Mouse (Mus musculus) cortical plate, adult 2 months (tissue): ENCODE measurements at regions not wholly inside any gene's neighbourhood (a gene's known extent, or its start where the extent isn't known, plus 50 kb on each side); places are given as distances from the start of the nearest gene placed in this dataset.

Source experiments
- H3K27ac ChIP-seq: fragments of 200-500 bp; 2 replicates; pipeline ENCODE4 v1.5.1; 2012; ENCODE audit warnings: low read length, control low read depth, inconsistent platforms; ENCODE audit not compliant: insufficient read depth
- H3K4me1 ChIP-seq: fragments of 200-500 bp; 2 replicates; pipeline ENCODE4 v1.6.1; 2011; ENCODE audit warnings: low read length; ENCODE audit not compliant: control insufficient read depth, insufficient read depth
- H3K4me3 ChIP-seq: fragments of 200-500 bp; 2 replicates; pipeline ENCODE4 v1.5.1; 2011; ENCODE audit warnings: mild to moderate bottlenecking, low read length, control low read depth; ENCODE audit not compliant: insufficient read depth
- CTCF ChIP-seq: fragments of 200-500 bp; IDR thresholded peaks from 2 replicates; pipeline ENCODE4 v1.5.1; 2011; ENCODE audit warnings: mild to moderate bottlenecking, control low read depth, low read length; ENCODE audit not compliant: insufficient read depth; ENCODE audit errors: extremely low read depth
- POLR2A ChIP-seq: fragments of 200-500 bp; IDR thresholded peaks from 2 replicates; pipeline ENCODE4 v1.6.1; 2011; ENCODE audit warnings: mild to moderate bottlenecking, low read length, control low read depth; ENCODE audit not compliant: insufficient read depth; ENCODE audit errors: extremely low read depth

- no peak for TF ChIP-seq CTCF
- TF ChIP-seq POLR2A, result no peak
- no peak overlapping the region for H3K27ac ChIP-seq
- H3K4me3 ChIP-seq, result no peak overlapping the region
- no peaks in the 10 kb centered on the region for H3K4me1 ChIP-seq
These were observed 593.7 kb upstream of the Pkn2 start for GRCm38 (mm10) chr3:143475461-143475860.

DNA sequence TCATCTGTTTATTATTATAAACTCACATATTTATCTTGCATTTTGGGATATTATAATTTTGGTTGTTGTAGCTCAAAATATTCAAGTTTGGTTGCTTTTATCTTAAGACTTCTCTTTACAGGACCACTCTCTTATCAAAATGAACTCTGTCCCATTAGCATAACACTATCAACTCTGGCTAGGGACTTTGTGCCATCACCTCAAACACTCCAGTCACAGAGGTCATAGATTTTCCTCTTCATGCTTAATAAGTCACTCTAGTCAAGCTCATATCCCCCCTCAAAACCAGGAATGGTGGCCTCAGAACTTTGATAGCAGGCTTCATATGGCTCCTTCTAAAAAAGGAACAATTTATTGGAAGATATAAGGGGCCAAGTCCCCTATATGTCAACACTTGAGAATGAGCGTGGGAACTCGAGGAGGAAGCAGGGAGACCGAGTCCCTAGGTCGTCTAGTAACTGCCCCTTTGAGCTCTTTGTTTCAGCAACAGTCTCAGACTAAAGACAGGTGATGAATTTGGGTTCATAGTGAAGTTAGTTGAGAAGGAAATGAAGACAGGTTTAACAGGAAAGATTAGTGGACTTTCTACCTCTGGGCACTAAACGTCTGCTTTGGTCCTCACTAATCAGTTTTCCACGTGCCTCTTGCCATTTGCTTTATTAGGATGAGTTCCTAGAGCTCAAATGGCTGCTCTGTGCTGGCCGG is 565.4 kb upstream of the Pkn2 start:
- no peak for TF ChIP-seq CTCF
- no peak for TF ChIP-seq POLR2A
- H3K4me1 ChIP-seq, result no peaks in the 10 kb centered on the region
- no peak overlapping the region for H3K27ac ChIP-seq
- no peak overlapping the region for H3K4me3 ChIP-seq

DNA sequence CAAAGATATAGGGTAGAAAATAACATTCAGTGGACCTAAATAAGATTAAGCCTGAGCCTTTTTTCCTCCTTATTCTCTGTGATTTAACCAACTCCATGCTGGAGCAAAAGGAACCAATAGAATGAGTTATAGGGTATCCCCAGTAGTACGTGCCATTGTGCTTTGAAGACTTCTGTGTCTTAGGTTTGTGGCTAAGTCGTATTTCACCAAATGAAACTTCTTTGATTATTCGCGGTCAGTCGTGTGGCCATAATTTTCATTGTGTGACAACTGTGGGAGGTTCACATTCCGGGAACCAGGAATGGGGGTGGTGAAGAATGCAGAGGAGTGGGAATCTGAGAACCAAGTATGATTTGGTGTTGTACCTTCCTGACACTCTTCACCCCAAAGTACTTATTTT is 535.6 kb upstream of the Pkn2 start:
- Histone ChIP-seq H3K27ac (no peak overlapping the region), H3K4me3 (no peak overlapping the region), H3K4me1 (no peaks in the 10 kb centered on the region)
- no peak for TF ChIP-seq CTCF

- Histone ChIP-seq H3K27ac (no peak overlapping the region), H3K4me3 (no peak overlapping the region), H3K4me1 (no peaks in the 10 kb centered on the region)
- TF ChIP-seq CTCF (no peak), POLR2A (no peak)
These were observed 529.9 kb upstream of the Pkn2 start for GRCm38 (mm10) chr3:143411655-143412054.

GRCm38 (mm10) chr3:143398966-143399365 is 517.2 kb upstream of the Pkn2 start:
- Histone ChIP-seq H3K27ac (no peak overlapping the region), H3K4me1 (no peaks in the 10 kb centered on the region), H3K4me3 (no peak overlapping the region)
- TF ChIP-seq CTCF (no peak), POLR2A (no peak)

- Histone ChIP-seq H3K4me3 (no peak overlapping the region), H3K27ac (peak overlapping the region; percentile 79), H3K4me1 (no peaks in the 10 kb centered on the region)
- no peak for TF ChIP-seq CTCF
- TF ChIP-seq POLR2A, result no peak
These were observed 502.6 kb upstream of the Pkn2 start for GRCm38 (mm10) chr3:143384357-143384756.

GRCm38 (mm10) chr3:143379193-143379592 is 497.4 kb upstream of the Pkn2 start:
- Histone ChIP-seq H3K27ac (no peak overlapping the region), H3K4me1 (no peaks in the 10 kb centered on the region), H3K4me3 (no peak overlapping the region)
- TF ChIP-seq CTCF (peak; percentile 79), POLR2A (no peak)

DNA sequence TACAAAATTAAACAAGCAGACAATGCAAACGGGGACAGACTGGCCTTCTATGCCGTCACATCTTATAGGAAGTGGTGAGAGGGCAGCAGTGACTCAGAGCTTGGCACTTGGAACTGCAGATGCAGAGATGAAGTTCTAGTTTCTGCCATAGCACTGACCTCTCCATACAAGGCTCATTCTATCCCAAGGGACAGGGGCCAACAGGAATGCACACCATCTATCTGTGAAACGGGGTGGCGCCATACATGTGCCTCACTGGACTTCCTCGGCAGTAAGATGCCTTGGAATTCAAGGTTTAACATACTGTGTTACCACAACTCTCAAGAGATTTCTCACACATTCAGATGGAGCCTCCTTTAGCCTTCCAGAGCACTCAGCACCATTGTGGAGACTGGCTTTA is 495.6 kb upstream of the Pkn2 start:
- no peaks in the 10 kb centered on the region for H3K4me1 ChIP-seq
- TF ChIP-seq POLR2A (no peak), CTCF (no peak)
- no peak overlapping the region for H3K27ac ChIP-seq
- H3K4me3 ChIP-seq, result no peak overlapping the region

DNA sequence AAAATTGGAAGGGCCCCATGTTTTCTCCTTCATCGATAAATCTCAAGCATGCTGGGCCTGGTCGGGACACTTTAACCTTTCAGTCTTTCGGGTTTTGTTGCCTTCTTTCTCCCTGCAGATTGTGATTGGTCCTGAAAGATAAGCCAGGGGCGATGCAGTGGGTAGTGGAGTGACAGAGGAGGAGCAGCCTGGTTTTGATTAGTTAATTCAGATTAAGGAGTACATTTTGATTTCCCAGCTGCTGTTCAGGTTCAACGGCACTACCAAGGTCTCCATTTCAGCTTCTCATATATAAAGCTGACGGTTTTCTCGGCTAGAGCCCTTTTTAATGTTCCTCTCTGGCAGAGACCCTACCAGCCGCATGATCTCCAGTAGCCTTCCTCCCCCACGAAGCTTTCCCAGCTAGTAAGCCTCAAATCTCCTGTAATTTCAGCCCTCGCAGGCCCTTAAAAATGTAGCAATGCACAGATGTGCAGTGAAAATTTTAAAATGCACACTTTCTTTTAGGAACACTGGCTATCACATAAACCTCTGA is 493.8 kb upstream of the Pkn2 start:
- H3K4me3 ChIP-seq, result no peak overlapping the region
- H3K27ac ChIP-seq, result no peak overlapping the region
- TF ChIP-seq POLR2A (no peak), CTCF (no peak)
- no peaks in the 10 kb centered on the region; the same call in 1 of the 2 replicates for H3K4me1 ChIP-seq

- Histone ChIP-seq H3K4me3 (no peak overlapping the region), H3K27ac (no peak overlapping the region), H3K4me1 (no peaks in the 10 kb centered on the region; the same call in 1 of the 2 replicates)
- no peak for TF ChIP-seq POLR2A
- TF ChIP-seq CTCF, result no peak
These were observed 491.7 kb upstream of the Pkn2 start for GRCm38 (mm10) chr3:143373501-143373900.
